Mouse (Mus musculus) right cerebral cortex, adult 2 months (tissue): ENCODE results near the gene Pnmal2.
A peak's percentile ranks its signal among the peaks of the same experiment; 100 is the strongest.

Source experiments
- DNase-seq, 2 experiments: peaks; one replicate each; pipeline ENCODE4 v3.0.0; 2021 to 2022; ENCODE audit warnings: low spot score in 2 of 2

Gene Pnmal2

DNA sequence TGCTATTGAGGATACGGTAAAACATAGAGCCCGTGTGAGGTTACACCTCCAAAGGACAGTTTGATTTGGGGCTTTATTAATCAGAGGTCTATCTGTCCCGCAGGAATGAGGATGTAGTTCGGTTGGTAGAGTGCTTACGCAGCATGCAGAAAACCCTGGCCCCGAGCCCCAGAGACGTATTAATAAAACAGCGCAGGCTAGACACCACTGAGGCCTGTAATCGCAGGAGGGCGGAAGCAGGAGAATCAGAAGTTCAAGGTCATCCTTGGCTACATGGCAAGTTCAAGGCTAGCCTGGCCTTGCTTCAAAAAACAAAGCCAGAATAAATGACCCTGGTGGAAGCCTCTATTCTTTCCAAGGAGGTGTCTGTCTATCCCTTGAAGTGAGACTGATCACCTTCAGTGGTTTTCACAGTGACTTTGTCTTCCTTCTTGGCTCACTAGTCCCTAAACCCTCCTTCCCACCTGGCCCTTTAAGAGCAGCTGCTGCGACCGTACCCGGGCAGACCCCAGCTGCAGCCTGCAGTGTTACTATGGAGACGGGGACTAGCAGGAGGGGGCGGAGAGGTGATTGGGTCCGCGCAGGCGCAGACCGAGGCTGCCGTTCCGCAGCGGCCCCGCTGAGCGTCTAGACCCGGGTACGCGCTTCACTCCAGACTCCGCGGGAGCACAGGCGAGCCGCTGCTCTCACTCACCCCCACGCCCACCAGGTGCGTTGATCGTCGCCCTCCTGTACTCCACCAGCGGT, at the start of gene Pnmal2:
Pnmal2 (plus strand) TSS at position 622 of the 747 bp plus-strand sequence.
- peak; percentile 84 to 86 for DNase-seq

DNA sequence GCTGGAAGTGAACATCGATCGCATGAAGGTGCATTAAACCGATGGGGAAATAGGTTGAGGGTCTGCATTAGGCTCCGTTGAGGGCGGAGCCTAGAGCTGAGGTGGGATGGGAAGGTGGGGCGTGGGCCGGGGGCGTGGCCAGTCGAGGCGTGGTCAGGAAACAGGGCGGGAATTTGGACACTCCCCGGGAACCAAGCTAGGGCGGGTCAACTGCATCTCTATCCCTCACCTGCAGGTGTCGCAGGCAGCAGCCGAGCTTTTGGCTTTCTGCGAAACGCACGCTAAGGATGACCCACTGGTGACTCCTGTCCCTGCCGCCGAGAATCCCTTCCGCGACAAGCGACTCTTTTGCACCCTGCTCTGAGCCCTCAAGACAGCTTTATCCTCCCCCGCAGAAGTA, 49.5 kb upstream of the Pnmal2 start:
- DNase-seq = peak; percentile 68 to 78

DNA sequence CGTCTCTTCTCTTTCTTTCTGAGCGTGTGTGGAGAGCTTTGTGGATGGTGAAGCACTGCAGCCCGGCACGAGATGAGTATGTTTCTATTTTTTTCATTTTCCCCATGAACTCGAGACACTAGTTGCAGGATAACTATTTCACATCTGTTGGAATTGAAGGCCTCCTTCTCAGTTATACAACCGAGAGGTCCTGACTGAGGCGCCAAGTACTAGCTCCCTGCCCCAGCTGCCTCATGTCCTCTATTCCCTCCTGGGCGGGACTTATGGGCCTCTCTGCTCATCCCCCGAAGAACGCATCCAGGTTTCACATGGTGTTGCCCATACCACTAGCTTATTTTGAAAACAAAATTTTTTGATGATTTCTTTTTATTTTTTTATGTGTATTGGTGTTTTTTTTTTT, 49.0 kb upstream of the Pnmal2 start:
- no peak for DNase-seq

DNA sequence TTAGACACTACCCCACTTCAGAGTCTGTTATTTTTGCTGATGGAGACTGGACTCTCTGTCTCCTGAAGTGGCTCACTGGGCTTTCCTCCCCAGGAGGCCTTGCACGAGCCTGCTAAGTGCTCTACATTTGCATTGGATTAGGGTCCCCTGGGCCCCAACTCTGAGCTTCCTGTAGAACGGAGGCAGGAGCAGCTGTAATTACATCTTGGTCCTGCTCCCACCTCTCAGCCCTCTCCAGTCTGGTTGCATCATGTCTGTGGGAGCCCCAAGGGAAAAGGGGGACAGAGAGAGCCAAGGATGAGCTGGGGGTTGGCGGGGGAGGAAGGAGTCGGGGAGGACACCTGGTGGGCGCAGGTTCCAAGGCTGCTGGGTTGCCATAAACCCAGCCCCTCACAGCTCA, 44.0 kb upstream of the Pnmal2 start:
- DNase-seq = no peak

DNA sequence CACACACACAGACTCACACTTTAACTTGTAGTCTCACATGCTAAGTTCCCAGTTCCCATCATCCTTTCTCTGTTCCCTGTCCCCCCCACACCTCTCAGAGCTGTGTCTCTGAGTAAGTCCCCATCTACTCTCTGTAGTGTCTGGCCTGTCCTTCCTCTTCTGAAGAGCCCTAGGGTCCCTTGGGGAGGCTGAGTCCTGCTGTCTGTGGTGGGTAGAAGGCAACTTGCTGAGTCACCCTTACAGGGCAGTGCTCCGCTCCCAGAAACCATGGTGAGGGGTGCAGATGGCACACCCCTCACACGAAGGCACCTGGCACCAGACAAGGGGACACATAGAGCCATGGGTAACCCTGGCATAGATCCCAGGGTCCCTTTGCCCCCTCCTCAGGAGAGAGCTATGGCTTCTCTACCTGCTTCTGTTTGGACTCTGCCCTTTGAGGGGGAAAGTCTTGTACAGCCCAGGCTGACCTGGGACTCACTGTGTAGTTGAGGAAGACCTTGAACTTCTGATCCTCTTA, 41.0 kb upstream of the Pnmal2 start:
- no peak for DNase-seq

DNA sequence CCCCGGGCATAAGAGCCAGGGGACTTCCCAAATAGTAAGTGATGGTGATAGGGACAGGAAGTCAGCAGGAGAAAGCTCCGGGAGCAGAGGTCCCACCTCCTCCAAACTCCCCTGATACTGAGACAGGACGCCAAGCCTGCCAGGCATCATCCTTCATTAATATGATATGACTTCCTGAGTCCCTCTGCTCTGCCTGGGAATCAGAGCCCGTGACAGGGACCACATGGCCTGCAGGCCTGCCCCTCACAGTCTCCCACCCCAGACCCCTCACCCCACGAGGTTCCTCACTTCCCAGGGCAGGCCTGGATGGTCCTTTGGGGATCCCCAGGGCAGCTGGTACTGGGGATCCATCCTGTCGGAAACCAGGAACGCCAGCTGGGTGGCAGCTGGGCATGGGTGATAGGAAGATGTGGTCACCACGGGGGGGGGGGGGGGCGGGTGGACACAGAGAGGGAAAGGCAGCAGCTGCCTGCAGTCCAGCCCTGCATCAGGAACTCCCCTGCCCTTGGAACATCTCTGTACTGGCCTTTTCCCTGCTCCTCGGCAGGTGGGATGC, 40.3 kb upstream of the Pnmal2 start:
- DNase-seq = no peak

DNA sequence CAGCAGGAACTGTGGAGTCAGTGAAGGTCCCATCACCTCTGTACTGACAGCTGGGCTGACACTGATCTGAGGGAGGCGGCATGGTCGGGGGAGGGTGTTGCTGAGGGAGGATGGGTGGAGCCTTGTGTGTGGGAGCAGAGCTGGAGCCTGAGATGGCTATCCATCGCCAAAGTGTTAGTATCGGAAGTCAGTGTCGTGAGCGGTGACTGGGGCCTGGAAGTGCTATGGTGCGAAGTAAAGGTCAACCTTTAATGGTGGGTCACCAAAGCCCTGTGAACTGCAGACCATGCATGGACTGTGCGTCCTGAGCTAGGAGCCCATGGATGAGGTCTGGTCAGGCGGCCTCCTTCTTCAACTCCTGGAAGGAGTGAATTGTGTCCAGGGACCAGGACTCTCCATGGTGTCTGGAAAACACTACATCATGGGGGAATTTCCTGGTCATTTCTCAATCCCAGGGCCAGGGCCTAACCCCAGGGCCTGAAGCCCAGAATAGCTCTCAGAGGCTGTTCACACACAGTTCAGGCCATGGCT, 38.9 kb upstream of the Pnmal2 start:
- no peak for DNase-seq

DNA sequence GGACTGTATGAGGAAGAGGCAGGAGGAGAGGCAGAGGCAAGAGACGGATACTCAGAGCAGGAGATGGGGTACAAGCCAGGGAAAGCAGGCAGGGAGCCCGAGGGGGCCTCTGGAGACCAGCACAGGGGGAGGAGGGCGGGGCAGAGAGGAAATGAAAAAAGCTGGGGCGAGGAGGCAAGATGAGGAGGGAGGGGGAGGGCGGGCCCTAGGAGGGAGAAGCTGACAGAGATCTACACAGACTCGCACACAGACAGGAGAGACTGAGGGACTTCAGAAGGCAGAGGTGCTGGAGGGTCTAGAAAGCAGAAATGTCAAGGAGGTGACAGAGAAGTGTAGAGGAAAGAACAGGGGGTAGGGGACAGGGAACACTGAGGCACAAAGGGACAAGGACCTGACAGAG, 38.2 kb upstream of the Pnmal2 start, which contains the start of gene Ptgir:
Ptgir (plus strand) TSS at position 210 of the 400 bp plus-strand sequence.
- no peak for DNase-seq

DNA sequence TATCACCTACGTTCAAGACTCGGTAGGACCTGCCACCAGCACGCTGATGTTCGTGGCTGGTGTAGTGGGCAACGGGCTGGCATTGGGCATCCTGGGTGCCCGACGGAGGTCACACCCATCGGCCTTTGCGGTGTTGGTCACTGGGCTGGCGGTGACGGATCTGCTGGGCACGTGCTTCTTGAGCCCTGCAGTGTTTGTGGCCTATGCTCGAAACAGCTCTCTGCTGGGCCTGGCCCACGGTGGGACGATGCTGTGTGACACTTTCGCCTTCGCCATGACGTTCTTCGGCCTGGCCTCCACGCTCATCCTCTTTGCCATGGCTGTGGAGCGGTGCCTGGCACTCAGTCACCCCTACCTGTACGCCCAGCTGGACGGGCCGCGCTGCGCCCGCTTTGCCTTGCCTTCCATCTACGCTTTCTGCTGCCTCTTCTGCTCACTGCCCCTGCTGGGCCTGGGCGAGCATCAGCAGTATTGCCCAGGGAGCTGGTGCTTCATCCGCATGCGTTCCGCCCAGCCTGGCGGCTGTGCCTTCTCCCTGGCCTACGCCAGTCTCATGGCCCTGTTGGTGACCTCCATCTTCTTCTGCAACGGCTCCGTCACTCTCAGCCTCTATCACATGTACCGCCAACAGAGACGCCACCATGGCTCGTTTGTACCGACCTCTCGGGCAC, 37.5 kb upstream of the Pnmal2 start:
- no peak for DNase-seq

DNA sequence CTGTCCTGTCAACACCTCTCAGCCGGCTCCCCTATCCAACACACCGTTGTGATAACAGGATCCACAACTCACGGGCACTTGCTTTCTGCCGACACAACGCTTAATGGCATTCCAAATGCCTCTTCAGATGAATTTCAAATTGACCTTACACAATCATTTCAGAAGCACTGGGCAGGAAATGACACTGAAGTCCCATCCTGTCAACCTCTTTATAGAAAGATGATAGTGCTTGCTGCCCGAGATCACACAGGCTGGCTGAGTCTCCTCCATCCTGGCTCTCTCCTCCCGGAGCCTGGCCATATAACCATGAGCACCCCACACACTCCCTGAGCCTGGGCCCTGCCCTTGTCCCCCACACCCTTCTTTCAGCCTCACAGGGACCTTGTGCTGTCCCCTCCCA, 36.6 kb upstream of the Pnmal2 start:
- DNase-seq = no peak

DNA sequence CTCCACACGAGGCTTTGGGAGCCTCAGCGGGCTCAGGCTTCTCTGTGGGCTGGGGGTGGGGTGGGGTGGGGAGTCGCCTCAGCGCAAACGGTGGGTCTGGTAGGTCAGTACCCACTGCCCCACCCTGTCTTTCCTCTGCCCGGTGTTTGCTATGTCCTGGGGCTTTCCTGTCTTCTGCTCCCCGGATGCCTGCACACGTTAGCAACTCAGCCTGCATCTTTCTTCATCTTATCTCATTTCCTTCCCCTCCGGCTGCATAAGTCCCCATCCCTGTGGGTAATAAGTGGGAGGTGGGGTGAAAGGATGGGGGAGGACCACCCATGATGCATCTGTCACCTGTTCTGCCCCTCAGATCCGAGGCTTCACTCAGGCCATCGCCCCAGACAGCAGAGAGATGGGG, 36.1 kb upstream of the Pnmal2 start:
- DNase-seq = no peak

DNA sequence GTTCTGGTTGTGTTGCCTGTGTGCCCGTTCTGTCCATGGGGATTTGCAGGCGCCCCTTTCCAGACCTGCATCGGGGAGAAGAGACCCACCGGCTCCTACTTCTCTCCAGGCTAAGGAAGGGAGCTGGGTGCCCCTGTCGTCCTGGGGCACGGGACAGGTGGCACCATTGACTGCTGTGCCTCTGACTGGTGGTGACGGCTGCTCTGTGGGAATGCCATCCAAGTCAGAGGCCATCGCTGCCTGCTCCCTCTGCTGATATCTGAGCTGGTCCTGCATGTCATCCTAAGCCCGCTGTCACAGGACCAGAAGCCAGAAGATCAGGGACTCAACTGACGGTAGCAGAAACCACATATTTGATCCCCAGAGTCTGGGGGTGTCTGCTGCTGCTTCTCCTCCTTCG, 35.6 kb upstream of the Pnmal2 start:
- DNase-seq = no peak

DNA sequence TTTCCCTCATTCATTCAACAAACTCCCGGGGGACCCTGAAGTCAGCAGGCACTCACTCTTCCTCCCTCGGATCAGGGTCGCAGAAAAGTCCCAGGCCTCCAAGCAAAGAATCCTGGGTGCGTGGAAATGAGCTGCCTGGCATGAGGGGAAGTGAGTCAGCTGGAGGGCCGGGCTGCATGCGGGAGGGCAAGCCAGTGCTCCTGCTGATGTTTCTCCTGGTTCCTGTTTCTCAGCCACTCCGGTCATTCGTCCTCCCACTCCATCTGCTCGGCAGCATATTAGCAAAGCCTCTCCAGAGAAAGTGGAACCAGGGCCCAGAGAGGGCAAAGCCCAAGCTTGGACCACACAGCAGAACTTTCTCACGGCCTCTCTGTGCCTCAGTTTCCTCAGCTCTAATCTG, 34.6 kb upstream of the Pnmal2 start:
- DNase-seq = no peak

DNA sequence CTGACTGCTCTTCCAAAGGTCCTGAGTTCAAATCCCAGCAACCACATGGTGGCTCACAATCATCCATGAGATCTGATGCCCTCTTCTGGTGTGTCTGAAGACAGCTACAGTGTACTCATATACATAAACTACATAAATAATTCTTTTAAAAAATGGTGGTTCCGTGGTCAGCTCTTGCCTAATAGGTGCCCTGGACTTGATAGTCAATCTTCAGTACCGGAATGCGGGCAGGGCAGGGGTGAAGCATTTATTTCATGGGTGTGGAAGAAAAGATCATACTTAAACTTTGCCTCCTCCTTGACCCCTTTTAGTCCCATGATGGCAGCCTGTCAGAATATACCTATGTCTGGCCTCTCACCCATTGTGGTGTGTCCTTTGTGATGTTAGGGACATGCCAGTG, 32.6 kb upstream of the Pnmal2 start:
- no peak for DNase-seq

DNA sequence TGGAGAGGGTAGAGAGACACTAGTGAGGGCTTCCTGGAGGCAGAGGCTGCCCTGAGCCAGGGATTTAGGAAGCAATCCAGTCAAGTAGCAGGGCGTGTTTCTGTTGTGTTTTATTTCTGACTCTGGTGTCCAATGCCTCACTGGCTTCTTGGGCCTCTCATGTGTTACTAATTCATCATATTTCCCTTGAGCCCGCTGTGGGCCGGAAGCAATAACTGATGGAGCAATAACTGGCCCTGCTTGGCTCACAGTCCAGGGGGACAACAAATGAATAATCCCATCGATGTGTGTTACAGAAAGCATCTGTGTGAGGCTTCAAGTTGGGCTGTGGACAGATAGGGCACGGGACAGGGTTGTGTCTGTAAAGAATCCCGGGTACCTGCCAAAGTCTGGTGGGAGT, 32.1 kb upstream of the Pnmal2 start:
- no peak for DNase-seq

DNA sequence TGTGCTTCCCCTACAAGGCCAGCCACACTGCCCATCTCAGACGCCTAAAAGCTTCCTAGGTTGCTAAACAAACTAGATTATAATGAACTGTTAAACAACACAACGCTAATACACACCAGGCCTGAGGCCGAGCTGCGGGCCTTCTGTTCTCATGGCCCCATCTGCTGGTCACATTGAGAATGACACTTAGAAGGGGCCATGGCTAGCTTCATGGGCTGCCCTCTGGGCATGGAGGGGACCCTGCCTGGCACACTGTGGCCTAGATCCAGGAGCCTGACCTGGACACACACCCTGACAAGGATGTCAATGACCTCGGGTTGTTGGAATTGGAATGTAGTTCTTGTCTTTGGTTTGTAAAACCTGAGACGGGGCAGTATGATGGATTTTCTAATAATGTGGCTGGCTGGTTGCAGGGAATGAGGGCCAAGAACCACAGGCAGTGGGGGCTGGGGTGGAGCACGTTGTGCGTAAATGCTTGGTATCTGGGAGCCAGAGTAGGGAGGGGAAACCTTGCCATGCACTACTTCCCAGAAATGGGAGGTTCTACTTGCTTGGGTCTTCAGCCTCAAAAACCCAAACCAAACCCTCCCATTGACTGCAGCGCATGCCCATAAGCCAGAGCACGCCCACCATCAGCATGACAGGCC, 30.6 kb upstream of the Pnmal2 start:
- peak; percentile 78 to 82 for DNase-seq

DNA sequence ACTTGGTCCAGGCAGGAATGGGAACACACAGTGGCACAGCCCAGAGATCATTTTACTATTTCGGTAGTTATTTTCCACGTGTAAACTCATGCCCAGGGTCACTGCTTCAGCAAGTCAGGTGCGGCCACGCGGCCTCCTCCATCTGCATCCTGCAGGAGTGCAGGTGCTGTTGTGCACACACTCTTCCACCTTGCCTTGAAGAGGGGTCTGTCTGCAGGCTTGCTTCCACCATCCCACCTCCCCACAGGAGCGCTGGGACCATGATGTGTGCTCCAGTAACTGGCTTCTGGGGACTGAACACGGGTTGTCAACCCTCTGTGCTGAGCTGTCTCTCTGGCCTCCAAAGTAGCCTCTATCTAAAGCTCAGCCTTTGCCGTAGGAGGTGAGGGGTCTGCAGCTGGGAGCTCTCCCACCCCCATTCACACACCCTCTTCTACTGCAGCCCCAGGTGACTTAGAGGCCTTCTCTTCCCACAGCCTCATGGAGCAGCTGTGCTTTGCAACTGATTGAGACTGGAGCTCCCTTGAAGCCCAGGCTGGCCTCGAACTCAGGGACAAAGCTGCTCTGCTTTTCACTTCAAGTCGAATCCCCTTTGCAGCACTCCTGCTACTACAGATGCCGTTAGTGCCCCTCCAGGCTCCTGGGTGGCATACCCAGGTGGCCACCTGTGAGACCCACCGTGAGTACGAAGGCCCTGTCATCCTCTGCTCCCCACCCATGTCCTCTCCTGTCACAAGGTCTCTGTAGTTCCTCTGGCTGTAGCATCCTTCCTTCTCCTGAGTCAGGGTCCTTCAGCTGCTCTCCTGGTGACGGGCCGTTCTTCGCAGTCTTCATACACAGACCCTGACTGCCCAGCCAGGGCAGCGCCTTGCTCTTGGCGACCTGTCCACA, 29.8 kb upstream of the Pnmal2 start:
- no peak for DNase-seq

DNA sequence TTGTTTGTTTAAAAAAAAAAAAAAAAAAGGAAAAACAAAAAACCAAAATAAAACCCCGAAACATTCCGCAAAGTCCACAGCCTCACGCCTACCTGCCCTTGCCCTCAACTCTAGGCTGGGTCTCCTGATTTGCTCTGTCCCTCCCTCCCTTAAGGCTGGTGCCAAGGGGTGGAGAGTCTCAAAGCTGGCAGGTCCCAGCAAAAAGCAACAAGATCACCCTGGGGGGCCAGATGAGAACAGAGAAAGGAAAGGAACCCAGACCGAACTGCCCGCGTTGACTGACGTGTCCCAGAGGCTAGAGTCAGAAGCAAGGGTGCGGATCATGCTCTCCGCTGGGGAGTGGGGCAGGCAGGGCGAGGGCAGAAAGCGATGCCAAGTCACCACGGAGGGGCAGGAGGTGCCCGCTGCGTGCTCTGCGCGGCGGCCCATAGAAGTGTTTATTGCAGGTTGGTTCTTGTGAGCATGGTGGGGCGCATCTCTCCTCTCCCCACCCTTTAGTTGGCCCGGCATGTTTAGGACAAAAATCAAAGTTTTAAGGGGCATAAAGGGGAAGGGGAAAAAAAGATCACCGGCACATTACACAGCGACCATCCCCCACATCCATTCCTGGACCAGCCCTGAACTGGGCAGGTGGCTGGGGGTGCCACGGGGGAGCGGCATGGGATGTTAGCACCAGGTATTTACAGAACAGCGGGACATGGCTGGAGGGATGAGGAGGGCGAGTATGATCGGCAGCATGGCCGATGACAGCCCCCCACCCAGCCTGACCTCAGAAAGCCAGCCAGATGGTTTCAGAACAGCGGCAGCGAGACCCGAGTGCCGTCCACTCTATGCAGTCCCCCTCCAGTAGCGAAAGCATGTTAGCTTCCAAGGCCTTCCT, 28.8 kb upstream of the Pnmal2 start:
- no peak for DNase-seq

DNA sequence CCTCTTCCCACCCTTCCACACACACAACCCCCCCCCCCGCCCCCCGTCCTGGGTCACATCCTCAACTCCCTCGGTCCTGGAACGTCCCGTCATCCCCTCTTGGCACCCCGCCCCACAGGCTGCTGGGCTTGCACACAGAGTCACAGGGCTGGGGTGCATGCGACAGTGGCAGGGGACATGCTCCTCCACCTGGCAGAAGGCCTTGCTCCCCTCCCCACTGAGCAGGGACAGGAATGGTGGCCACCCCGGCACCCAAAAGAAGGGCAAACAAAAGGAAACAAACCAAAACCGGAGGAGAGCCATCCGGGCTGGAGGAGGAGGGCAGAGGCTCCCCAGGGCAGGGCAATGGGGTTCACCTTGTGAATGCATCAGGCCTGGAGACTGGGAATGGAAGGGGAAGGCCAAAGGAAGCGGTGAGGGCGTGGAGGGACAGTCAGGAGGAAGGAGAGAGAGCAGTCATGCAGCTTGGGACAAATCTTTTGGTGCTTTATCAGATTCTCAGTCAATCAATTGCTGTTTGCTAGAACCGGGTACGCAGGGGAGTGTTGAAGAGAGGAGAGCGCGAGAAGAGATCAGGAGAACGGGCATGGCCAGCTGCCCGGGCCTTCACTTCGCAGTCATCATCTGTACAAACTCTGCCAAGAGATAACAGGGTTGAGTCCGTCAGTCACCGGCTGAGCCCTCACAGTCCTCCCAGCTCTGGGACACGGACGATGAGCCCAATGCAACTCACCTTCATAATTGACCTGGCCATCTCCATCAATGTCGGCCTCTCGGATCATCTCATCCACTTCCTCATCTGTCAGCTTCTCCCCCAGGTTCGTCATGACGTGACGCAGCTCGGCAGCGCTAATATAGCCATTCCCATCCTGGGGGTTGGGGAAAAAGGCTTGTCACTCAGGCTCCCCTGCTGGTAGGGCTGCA, 27.9 kb upstream of the Pnmal2 start:
- DNase-seq = no peak
